Mouse (Mus musculus) lung, postnatal 36 days (tissue): Measurements from ENCODE around the gene Grid2.

Experiments used
- DNase-seq: peaks from one replicate; pipeline ENCODE4 v3.0.0; 2022; ENCODE audit warnings: mixed read lengths

Gene Grid2

GRCm38 (mm10) chr6:63659423-63659822 lies 403.7 kb downstream of the Grid2 start:
- no peak for DNase-seq

- DNase-seq = no peak
Measured at GRCm38 (mm10) chr6:63685689-63686088, 430.0 kb downstream of the Grid2 start.

GRCm38 (mm10) chr6:63701684-63702083 lies 446.0 kb downstream of the Grid2 start:
- no peak for DNase-seq

- no peak for DNase-seq
Measured at GRCm38 (mm10) chr6:63733740-63734139, 478.1 kb downstream of the Grid2 start.

GRCm38 (mm10) chr6:63762535-63762934 lies 506.9 kb downstream of the Grid2 start:
- DNase-seq = no peak

GRCm38 (mm10) chr6:63794679-63795078 lies 539.0 kb downstream of the Grid2 start:
- no peak for DNase-seq

GRCm38 (mm10) chr6:63820236-63820635 lies 564.6 kb downstream of the Grid2 start:
- no peak for DNase-seq

GRCm38 (mm10) chr6:63862628-63863027 lies 607.0 kb downstream of the Grid2 start:
- DNase-seq = no peak

GRCm38 (mm10) chr6:63877088-63877764 lies 621.5 kb downstream of the Grid2 start:
- DNase-seq = no peak

- DNase-seq = no peak
Measured at GRCm38 (mm10) chr6:63877765-63878345, 622.2 kb downstream of the Grid2 start.

- DNase-seq = no peak
Measured at GRCm38 (mm10) chr6:63894714-63895113, 639.0 kb downstream of the Grid2 start.

- DNase-seq = no peak
Measured at GRCm38 (mm10) chr6:63898171-63898570, 642.5 kb downstream of the Grid2 start.

- no peak for DNase-seq
Measured at GRCm38 (mm10) chr6:63917035-63917570, 661.4 kb downstream of the Grid2 start.

- DNase-seq = no peak
Measured at GRCm38 (mm10) chr6:63921951-63922350, 666.3 kb downstream of the Grid2 start.

- no peak for DNase-seq
Measured at GRCm38 (mm10) chr6:63931201-63931600, 675.5 kb downstream of the Grid2 start.

- DNase-seq = no peak
Measured at GRCm38 (mm10) chr6:63946721-63947120, 691.0 kb downstream of the Grid2 start.

- DNase-seq = no peak
Measured at GRCm38 (mm10) chr6:63963789-63964188, 708.1 kb downstream of the Grid2 start.

- DNase-seq = no peak
Measured at GRCm38 (mm10) chr6:63964269-63964668, 708.6 kb downstream of the Grid2 start.

- DNase-seq = no peak
Measured at GRCm38 (mm10) chr6:63964735-63965134, 709.1 kb downstream of the Grid2 start.

- DNase-seq = no peak
Measured at GRCm38 (mm10) chr6:64046084-64046483, 790.4 kb downstream of the Grid2 start.

GRCm38 (mm10) chr6:64046732-64047131 lies 791.1 kb downstream of the Grid2 start:
- DNase-seq = no peak

GRCm38 (mm10) chr6:64047950-64048349 lies 792.3 kb downstream of the Grid2 start:
- DNase-seq = no peak

- DNase-seq = no peak
Measured at GRCm38 (mm10) chr6:64063858-64064257, 808.2 kb downstream of the Grid2 start.

- no peak for DNase-seq
Measured at GRCm38 (mm10) chr6:64064704-64065103, 809.0 kb downstream of the Grid2 start.

GRCm38 (mm10) chr6:64073406-64073805 lies 817.7 kb downstream of the Grid2 start:
- no peak for DNase-seq
